Mouse (Mus musculus): ENCODE measurements around the gene Tmem238. TPM values are rescaled to one million over a fixed set of nuclear protein-coding genes. Genes with fewer than 3 reads are reported as not detected.
"Not testable (repeated sequence)": the region's sequence is repeated elsewhere in the genome, so short reads cannot be mapped to it uniquely, and the experiment has no call there.

Gene Tmem238
- polyA plus RNA-seq, 1 experiment from 2014 or later, result 14.3 TPM

- H3K4me1 ChIP-seq (ENCODE audit: insufficient read depth, low read length), result peaks cover 22% of the 10 kb centered on the region
- no peaks in the 10 kb centered on the region for H3K9me3 ChIP-seq (ENCODE audit: low read length)
- no peak for ATAC-seq (ENCODE audit: low FRiP score, low TSS enrichment)
- H3K27me3 ChIP-seq (ENCODE audit: insufficient read depth, low read length), result no peaks in the 10 kb centered on the region
- WGBS, result 36% methylated on average over 4 of the region's 4 CpGs
- peak overlapping the region; percentile 76 for H3K4me3 ChIP-seq (ENCODE audit: low read length)
- H3K9ac ChIP-seq (replicated peaks; ENCODE audit: low read length), result peak overlapping the region; percentile 89
- peaks cover 37% of the 10 kb centered on the region for H3K36me3 ChIP-seq (ENCODE audit: insufficient read depth, low read length)
- peak overlapping the region; percentile 72 for H3K4me2 ChIP-seq (replicated peaks; ENCODE audit: low read depth, low read length)
- H3K27ac ChIP-seq (ENCODE audit: low read length), result 0 out of 2 replicates have a peak overlapping the region, but pooled peaks have one; percentile 92
These were observed 4.2 kb upstream of the Tmem238 start for GRCm38 (mm10) chr7:4793674-4794073.

GRCm38 (mm10) chr7:4793248-4793647, 3.8 kb upstream of the Tmem238 start:
- not testable (repeated sequence) for ATAC-seq (ENCODE audit: low FRiP score, low TSS enrichment)
- WGBS, result under 1% methylated on average over 31 of the region's 31 CpGs
- H3K4me1 ChIP-seq (ENCODE audit: insufficient read depth, low read length), result peaks cover 26% of the 10 kb centered on the region

GRCm38 (mm10) chr7:4792278-4793212, 3.1 kb upstream of the Tmem238 start, which contains the start of gene Rpl28:
Rpl28 (plus strand) TSS chr7:4792874.
- Histone ChIP-seq H3K4me1 (ENCODE audit: insufficient read depth, low read length) (peaks cover 27% of the 10 kb centered on the region), H3K9ac (replicated peaks; ENCODE audit: low read length) (peak within 1 kb of the TSS; percentile 89), H3K27ac (ENCODE audit: low read length) (peak within 1 kb of the TSS; percentile 98), H3K36me3 (ENCODE audit: insufficient read depth, low read length) (peaks cover 35% of the 10 kb centered on the region), H3K27me3 (ENCODE audit: insufficient read depth, low read length) (no peaks in the 10 kb centered on the region), H3K4me2 (replicated peaks; ENCODE audit: low read depth, low read length) (peak within 1 kb of the TSS; percentile 72), H3K4me3 (ENCODE audit: low read length) (peak within 1 kb of the TSS; percentile 76), H3K9me3 (ENCODE audit: low read length) (no peaks in the 10 kb centered on the region)
- ATAC-seq (ENCODE audit: low FRiP score, low TSS enrichment), result peak; percentile 85
- WGBS, result 1% methylated on average over 54 of the region's 54 CpGs

More at GRCm38 (mm10) chr7:4793248-4793647, 3.8 kb upstream of the Tmem238 start:
- Histone ChIP-seq H3K27ac (ENCODE audit: low read length) (peak overlapping the region; percentile 92), H3K9ac (replicated peaks; ENCODE audit: low read length) (peak overlapping the region; percentile 89), H3K4me2 (replicated peaks; ENCODE audit: low read depth, low read length) (peak overlapping the region; percentile 72), H3K4me3 (ENCODE audit: low read length) (peak overlapping the region; percentile 76), H3K36me3 (ENCODE audit: insufficient read depth, low read length) (peaks cover 37% of the 10 kb centered on the region)
- H3K27me3 ChIP-seq (ENCODE audit: insufficient read depth, low read length); H3K9me3 ChIP-seq (ENCODE audit: low read length): not testable (repeated sequence)

GRCm38 (mm10) chr7:4788499-4789435, 689 bp downstream of the Tmem238 start:
- peak overlapping the region; percentile 93 for H3K4me2 ChIP-seq (replicated peaks; ENCODE audit: low read depth, low read length)
- H3K27me3 ChIP-seq (ENCODE audit: insufficient read depth, low read length), result no peaks in the 10 kb centered on the region
- peak overlapping the region; percentile 90 for H3K9ac ChIP-seq (replicated peaks; ENCODE audit: low read length)
- 0 out of 2 replicates have a peak, but pooled peaks cover 3% of the 10 kb centered on the region for H3K36me3 ChIP-seq (ENCODE audit: insufficient read depth, low read length)
- H3K9me3 ChIP-seq (ENCODE audit: low read length), result no peaks in the 10 kb centered on the region
- peak overlapping the region; percentile 66 for H3K4me3 ChIP-seq (ENCODE audit: low read length)
- WGBS, result under 1% methylated on average over 60 of the region's 64 CpGs
- peaks cover 16% of the 10 kb centered on the region for H3K4me1 ChIP-seq (ENCODE audit: insufficient read depth, low read length)
- H3K27ac ChIP-seq (ENCODE audit: low read length), result peak overlapping the region; percentile 82
- ATAC-seq (ENCODE audit: low FRiP score, low TSS enrichment), result peak; percentile 58

- Histone ChIP-seq H3K9me3 (ENCODE audit: low read length) (no peaks in the 10 kb centered on the region), H3K4me1 (ENCODE audit: insufficient read depth, low read length) (peaks cover 12% of the 10 kb centered on the region), H3K4me3 (ENCODE audit: low read length) (no peak overlapping the region), H3K36me3 (ENCODE audit: insufficient read depth, low read length) (no peaks in the 10 kb centered on the region), H3K9ac (replicated peaks; ENCODE audit: low read length) (no peak overlapping the region), H3K4me2 (replicated peaks; ENCODE audit: low read depth, low read length) (no peak overlapping the region), H3K27me3 (ENCODE audit: insufficient read depth, low read length) (peaks cover 2% of the 10 kb centered on the region), H3K27ac (ENCODE audit: low read length) (no peak overlapping the region)
- no peak for ATAC-seq (ENCODE audit: low FRiP score, low TSS enrichment)
- WGBS, result 80% methylated on average over 14 of the region's 14 CpGs
These were observed 5.7 kb downstream of the Tmem238 start for GRCm38 (mm10) chr7:4783667-4784268.

GRCm38 (mm10) chr7:4782759-4783158, 6.7 kb downstream of the Tmem238 start, which contains the start of the genes Il11 and Tmem190:
Il11 (minus strand) TSS chr7:4782859.
Tmem190 (plus strand) TSS chr7:4782937.
- Histone ChIP-seq H3K36me3 (ENCODE audit: insufficient read depth, low read length) (no peaks in the 10 kb centered on the region), H3K4me1 (ENCODE audit: insufficient read depth, low read length) (peaks cover 10% of the 10 kb centered on the region), H3K9ac (replicated peaks; ENCODE audit: low read length) (peak within 1 kb of the TSS; percentile 23; the same call in 1 of the 2 replicates), H3K4me2 (replicated peaks; ENCODE audit: low read depth, low read length) (no peak within 1 kb of the TSS), H3K4me3 (ENCODE audit: low read length) (no peak within 1 kb of the TSS), H3K27ac (ENCODE audit: low read length) (no peak within 1 kb of the TSS), H3K9me3 (ENCODE audit: low read length) (no peaks in the 10 kb centered on the region), H3K27me3 (ENCODE audit: insufficient read depth, low read length) (peaks cover 12% of the 10 kb centered on the region)
- ATAC-seq (ENCODE audit: low FRiP score, low TSS enrichment), result no peak
- WGBS, result 79% methylated on average over 2 of the region's 2 CpGs

GRCm38 (mm10) chr7:4782130-4782529, 7.3 kb downstream of the Tmem238 start:
- no peak for ATAC-seq (ENCODE audit: low FRiP score, low TSS enrichment)
- H3K4me2 ChIP-seq (replicated peaks; ENCODE audit: low read depth, low read length), result no peak overlapping the region
- 43% methylated on average over 3 of the region's 3 CpGs for WGBS

GRCm38 (mm10) chr7:4779921-4780320, 9.5 kb downstream of the Tmem238 start:
- Histone ChIP-seq H3K9ac (replicated peaks; ENCODE audit: low read length) (no peak overlapping the region), H3K36me3 (ENCODE audit: insufficient read depth, low read length) (no peaks in the 10 kb centered on the region), H3K27me3 (ENCODE audit: insufficient read depth, low read length) (peaks cover 38% of the 10 kb centered on the region), H3K9me3 (ENCODE audit: low read length) (no peaks in the 10 kb centered on the region), H3K4me3 (ENCODE audit: low read length) (no peak overlapping the region), H3K27ac (ENCODE audit: low read length) (no peak overlapping the region), H3K4me2 (replicated peaks; ENCODE audit: low read depth, low read length) (no peak overlapping the region), H3K4me1 (ENCODE audit: insufficient read depth, low read length) (peaks cover 20% of the 10 kb centered on the region)
- WGBS, result 38% methylated on average over 5 of the region's 5 CpGs
- no peak for ATAC-seq (ENCODE audit: low FRiP score, low TSS enrichment)

More at GRCm38 (mm10) chr7:4782130-4782529, 7.3 kb downstream of the Tmem238 start:
- Histone ChIP-seq H3K27me3 (ENCODE audit: insufficient read depth, low read length) (peaks cover 18% of the 10 kb centered on the region), H3K27ac (ENCODE audit: low read length) (no peak overlapping the region), H3K9ac (replicated peaks; ENCODE audit: low read length) (no peak overlapping the region), H3K36me3 (ENCODE audit: insufficient read depth, low read length) (no peaks in the 10 kb centered on the region), H3K9me3 (ENCODE audit: low read length) (no peaks in the 10 kb centered on the region), H3K4me1 (ENCODE audit: insufficient read depth, low read length) (peaks cover 16% of the 10 kb centered on the region), H3K4me3 (ENCODE audit: low read length) (no peak overlapping the region)

Data from kidney, embryonic 16.5 days (tissue).